Mouse (Mus musculus) lung, adult 2 months (tissue): ENCODE data around the gene Abcd4.

Experiments used
- CTCF ChIP-seq: fragments of 200-500 bp; IDR thresholded peaks from 2 replicates; pipeline ENCODE4 v1.5.1; 2011; ENCODE audit warnings: mild to moderate bottlenecking, low read length, control low read depth; ENCODE audit not compliant: insufficient read depth
- POLR2A ChIP-seq: fragments of 200-500 bp; IDR thresholded peaks from 2 replicates; pipeline ENCODE4 v1.6.1; 2011; ENCODE audit warnings: low read depth, mild to moderate bottlenecking, control low read depth, low read length, borderline replicate concordance; ENCODE audit errors: extremely low read depth

DNA sequence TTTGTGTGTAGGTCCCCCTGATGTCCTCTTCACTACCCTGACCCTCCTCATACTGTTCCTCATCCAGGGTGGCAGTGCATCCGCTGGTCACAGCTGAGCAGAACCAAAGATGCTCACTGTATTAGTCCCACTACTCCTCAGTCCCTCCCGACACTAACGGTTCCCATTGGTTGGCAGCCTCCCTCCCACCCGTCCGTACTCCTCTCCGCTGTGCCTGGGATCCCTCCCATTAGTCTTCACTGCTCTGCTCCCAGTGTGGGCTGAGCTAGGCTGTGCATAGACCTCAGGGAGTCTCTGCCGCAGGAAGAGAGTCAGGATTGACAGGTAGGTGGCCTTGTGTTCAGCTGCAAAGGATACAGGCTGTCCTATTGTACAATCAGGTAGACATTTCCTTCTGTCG is 18.9 kb downstream of the Abcd4 start:
- TF ChIP-seq CTCF (no peak), POLR2A (no peak)
